ENCODE assay signal across 8 mouse cellular contexts in genomic region chr11:105352954-105353890, GRCm38 (mm10).
DNase-seq lines count a peak whose midpoint lies in the region; ATAC-seq and TF ChIP-seq lines count a peak whose summit lies in the region.

No protein-coding gene starts in this region.

- no peak for DNase-seq in hindbrain, embryonic 10.5 days (ENCODE audit: low spot score)
- DNase-seq in hindbrain, embryonic 14.5 days (ENCODE audit: low spot score): no peak
- DNase-seq in cerebellum, adult 11 months: peak; percentile 99
- DNase-seq in gastrocnemius, postnatal 4 days (ENCODE audit: low spot score in 2 of 2): peak; percentile 86 to 92
- DNase-seq in kidney, adult 2 months: peak; percentile 95
- DNase-seq in lung, postnatal 36 days: peak; percentile 85
- no peak for DNase-seq in spleen, postnatal 14 days (ENCODE audit: low spot score in 2 of 2)
- no peak for DNase-seq in spleen, adult 18-20 months

- no peak for TF ChIP-seq CTCF in kidney, adult 2 months (conservative IDR thresholded peaks at IDR 0.05; ENCODE audit: insufficient read depth, insufficient read length, low read depth, low read length)

- no peak overlapping the region for H3K4me3 ChIP-seq in hindbrain, embryonic 10.5 days
- no peak overlapping the region for H3K4me3 ChIP-seq in hindbrain, embryonic 14.5 days (replicated peaks; ENCODE audit: low read length)
- no peak overlapping the region for H3K4me3 ChIP-seq in kidney, adult 2 months (ENCODE audit: insufficient read depth, low read depth, low read length)

- no peak overlapping the region for H3K4me2 ChIP-seq in hindbrain, embryonic 14.5 days (replicated peaks)

- H3K9me3 ChIP-seq in hindbrain, embryonic 10.5 days: no peaks in the 10 kb centered on the region
- H3K9me3 ChIP-seq in hindbrain, embryonic 14.5 days (ENCODE audit: control insufficient read depth, low read length): no peaks in the 10 kb centered on the region

- no peak overlapping the region for H3K9ac ChIP-seq in hindbrain, embryonic 14.5 days

- H3K27ac ChIP-seq in hindbrain, embryonic 10.5 days: peak overlapping the region; percentile 68
- H3K27ac ChIP-seq in hindbrain, embryonic 14.5 days: no peak overlapping the region
- H3K27ac ChIP-seq in kidney, adult 2 months (ENCODE audit: insufficient read depth, low read depth, low read length): peak overlapping the region; percentile 7; the same call in 1 of the 2 replicates

- 66% methylated on average over 9 of the region's 9 CpGs for WGBS in hindbrain, embryonic 10.5 days
- WGBS in hindbrain, embryonic 14.5 days: 57% methylated on average over 9 of the region's 9 CpGs
- 23% methylated on average over 9 of the region's 9 CpGs for WGBS in kidney, adult 2 months

- H3K36me3 ChIP-seq in hindbrain, embryonic 10.5 days: peaks cover 29% of the 10 kb centered on the region
- H3K36me3 ChIP-seq in hindbrain, embryonic 14.5 days (replicated peaks; ENCODE audit: control insufficient read depth, insufficient read depth): no peaks in the 10 kb centered on the region
- no peaks in the 10 kb centered on the region for H3K36me3 ChIP-seq in kidney, adult 2 months (ENCODE audit: control insufficient read depth, insufficient read depth, low read length)

- no peak for TF ChIP-seq POLR2A in kidney, adult 2 months (IDR thresholded peaks at IDR 0.05; ENCODE audit: low read depth, low read length)

- no peaks in the 10 kb centered on the region for H3K27me3 ChIP-seq in hindbrain, embryonic 10.5 days (ENCODE audit: insufficient read depth, poor library complexity, severe bottlenecking)
- no peaks in the 10 kb centered on the region for H3K27me3 ChIP-seq in hindbrain, embryonic 14.5 days (ENCODE audit: control insufficient read depth, insufficient read depth, low read length)
- H3K27me3 ChIP-seq in kidney, adult 2 months (replicated peaks; ENCODE audit: control insufficient read depth, insufficient read depth, low read length): no peaks in the 10 kb centered on the region

- H3K4me1 ChIP-seq in hindbrain, embryonic 10.5 days (replicated peaks): peaks cover 46% of the 10 kb centered on the region
- no peaks in the 10 kb centered on the region for H3K4me1 ChIP-seq in hindbrain, embryonic 14.5 days (replicated peaks; ENCODE audit: control insufficient read depth, insufficient read depth, low read length)
- H3K4me1 ChIP-seq in kidney, adult 2 months (ENCODE audit: control insufficient read depth, insufficient read depth, low read length): peaks cover 18% of the 10 kb centered on the region

- no peak for ATAC-seq in hindbrain, embryonic 14.5 days (ENCODE audit: low FRiP score)

Comparison
In these comparisons a context has a peak if more than half of its experiments do, and no peak if none do; other contexts are left out.
1. DNase-seq: peak in cerebellum, adult 11 months (single experiment), gastrocnemius, postnatal 4 days (2 of 2), kidney, adult 2 months (single experiment) and lung, postnatal 36 days (single experiment); none in hindbrain, embryonic 10.5 days (single experiment), hindbrain, embryonic 14.5 days (single experiment), spleen, postnatal 14 days (0 of 2) and spleen, adult 18-20 months (0 of 2).